Mouse (Mus musculus) adrenal gland, postnatal 4 days (tissue): ENCODE measurements around the gene Slco2a1. TPM values are rescaled to one million over a fixed set of nuclear protein-coding genes. Genes with fewer than 3 reads are reported as not detected.
"Not testable (repeated sequence)": the region's sequence is repeated elsewhere in the genome, so short reads cannot be mapped to it uniquely, and the experiment has no call there.

Source experiments
- DNase-seq, 2 experiments: peaks; one replicate each; pipeline ENCODE4 v3.0.0; 2021 to 2022; ENCODE audit warnings: low spot score in 2 of 2, mixed read lengths in 2 of 2
- total RNA-seq, 2 experiments: library from RNA; stranded (reverse); gene quantifications; 2 replicates each; pipeline ENCODE4 v1.2.3; 2021

Gene Slco2a1
- total RNA-seq, 2 experiments from 2014 or later, result 12.0 to 12.3 TPM

GRCm38 (mm10) chr9:103080211-103080610 lies 91.7 kb downstream of the Slco2a1 start:
- DNase-seq, result no peak

- no peak for DNase-seq
Observed at GRCm38 (mm10) chr9:103082246-103082975, 93.9 kb downstream of the Slco2a1 start.

DNA sequence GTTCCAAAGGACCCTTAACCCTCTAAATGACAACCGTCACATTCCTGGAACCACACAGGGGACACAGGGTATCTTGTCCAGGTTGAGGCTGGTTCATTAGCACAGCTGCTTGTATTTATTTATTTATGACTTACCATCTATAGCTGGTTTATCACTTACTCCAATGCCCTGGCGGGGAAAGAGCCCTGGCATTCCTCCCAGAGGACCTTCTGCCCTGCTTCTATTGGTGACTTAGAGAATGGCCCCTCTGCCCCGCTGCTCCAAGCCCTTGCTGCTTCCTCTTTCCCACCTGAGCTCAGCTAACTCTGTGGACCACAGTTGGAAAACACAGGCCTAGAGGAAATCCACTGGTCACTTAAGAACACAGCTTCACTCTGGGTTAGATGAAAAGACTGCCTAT lies 94.9 kb downstream of the Slco2a1 start:
- no peak for DNase-seq

DNA sequence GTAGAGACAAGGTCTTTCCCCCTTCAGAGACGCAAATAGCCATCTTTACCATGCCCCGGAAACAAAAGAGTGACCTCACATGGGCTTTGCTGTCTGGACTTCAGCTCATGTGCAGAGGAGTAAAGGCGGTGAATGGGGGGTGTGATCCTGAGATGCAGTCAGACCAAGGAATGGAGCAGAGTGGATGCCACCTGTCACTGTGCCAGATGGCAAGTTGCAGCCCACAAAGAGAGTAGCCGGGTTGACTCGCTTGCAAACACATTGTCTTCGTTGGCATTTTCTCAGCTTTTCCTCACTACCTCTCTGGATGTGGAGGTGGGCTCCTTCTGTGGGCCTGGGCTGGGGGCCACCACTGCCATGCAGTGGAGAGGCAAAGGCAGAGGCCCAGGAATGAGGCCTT lies 98.2 kb downstream of the Slco2a1 start:
- no peak for DNase-seq

- DNase-seq, result no peak
Observed at GRCm38 (mm10) chr9:103087301-103087700, 98.8 kb downstream of the Slco2a1 start.

DNA sequence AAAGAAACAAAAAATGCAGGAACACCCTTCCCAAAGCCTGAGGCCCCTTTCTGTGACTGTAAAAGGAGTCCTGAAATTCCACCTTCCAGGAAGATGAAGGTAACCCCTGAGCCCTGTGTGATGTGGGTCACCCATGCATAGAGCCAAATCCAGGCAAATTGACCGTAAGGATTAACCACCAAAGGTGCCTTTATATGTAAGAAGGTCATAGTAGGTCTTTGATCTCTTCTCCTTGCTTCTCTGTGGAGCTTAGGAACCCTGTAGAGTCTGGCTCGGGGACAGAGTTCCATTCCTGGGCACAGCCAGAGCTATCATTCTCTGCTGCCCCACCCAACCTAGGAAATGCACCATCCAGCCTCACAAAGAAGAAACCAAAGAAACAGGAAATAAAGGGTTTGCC lies 100.1 kb downstream of the Slco2a1 start:
- DNase-seq, result no peak

GRCm38 (mm10) chr9:103090116-103090875 lies 101.8 kb downstream of the Slco2a1 start:
- DNase-seq, result no peak

DNA sequence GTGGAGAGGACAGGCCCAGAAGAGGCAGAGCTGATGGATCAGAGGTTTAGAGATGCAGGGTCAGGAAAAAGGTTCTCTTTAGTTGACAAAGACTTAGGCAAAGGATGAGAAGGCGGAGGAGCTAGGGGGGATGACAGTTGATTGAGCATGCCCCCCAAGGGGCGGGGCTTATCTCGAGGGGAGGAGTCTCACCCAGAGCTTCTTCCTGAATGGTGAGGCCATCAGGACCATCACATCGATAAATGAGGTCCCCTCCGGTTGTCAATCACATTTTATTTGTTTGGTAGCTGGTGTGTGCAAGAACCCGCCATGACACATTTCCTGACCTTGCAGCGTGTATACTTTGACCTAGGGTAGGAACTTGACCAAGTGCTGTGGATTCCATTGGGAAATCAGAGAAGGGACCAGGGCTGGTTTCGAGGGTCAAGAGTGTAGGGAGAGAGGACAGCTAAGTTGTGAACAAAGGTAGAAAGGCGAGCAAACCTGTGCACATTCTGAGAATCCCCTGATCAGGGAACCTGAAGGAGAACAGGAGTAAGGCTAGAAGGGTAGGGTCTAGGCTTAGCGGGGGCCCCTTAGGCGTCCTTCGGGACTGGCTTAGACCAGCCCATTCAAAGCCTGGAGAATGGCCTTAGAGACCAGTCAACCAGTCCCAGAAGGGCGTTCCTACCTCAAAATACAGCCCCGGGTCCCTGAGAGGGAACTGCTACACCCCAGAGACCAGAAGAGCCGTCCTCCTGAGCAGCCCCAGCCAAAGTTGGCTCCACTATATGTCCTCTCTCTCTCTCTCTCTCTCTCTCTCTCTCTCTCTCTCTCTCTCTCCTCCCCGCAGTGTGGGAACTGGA lies 102.7 kb downstream of the Slco2a1 start:
- no peak for DNase-seq

GRCm38 (mm10) chr9:103092248-103092647 lies 103.7 kb downstream of the Slco2a1 start:
- DNase-seq, result peak; percentile 52 to 56

- DNase-seq, result no peak
Observed at GRCm38 (mm10) chr9:103093681-103094080, 105.2 kb downstream of the Slco2a1 start.

GRCm38 (mm10) chr9:103108341-103108798 lies 119.9 kb downstream of the Slco2a1 start:
- not testable (repeated sequence) for DNase-seq

GRCm38 (mm10) chr9:103108943-103109670 lies 120.6 kb downstream of the Slco2a1 start:
- no peak for DNase-seq

DNA sequence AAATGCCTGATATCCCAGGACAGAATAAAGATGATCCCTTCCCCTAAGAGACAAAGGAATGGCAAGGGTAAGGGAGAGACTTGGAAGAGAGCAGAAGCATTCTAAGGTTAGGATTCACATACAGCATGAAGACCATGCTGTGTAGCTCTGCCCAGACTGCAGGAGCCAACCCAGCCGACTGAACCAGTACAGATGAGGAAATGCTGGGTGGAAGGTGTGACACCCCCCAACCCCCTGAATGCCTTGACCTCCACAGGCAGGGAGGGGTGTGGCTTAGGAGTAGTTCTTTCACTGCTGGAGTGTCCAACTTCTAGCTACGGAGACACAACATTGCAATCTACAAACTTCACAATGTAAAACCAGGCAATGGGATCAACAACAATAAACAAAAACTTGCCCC lies 121.4 kb downstream of the Slco2a1 start:
- no peak for DNase-seq

- no peak for DNase-seq
Observed at GRCm38 (mm10) chr9:103110727-103111501, 122.4 kb downstream of the Slco2a1 start.

DNA sequence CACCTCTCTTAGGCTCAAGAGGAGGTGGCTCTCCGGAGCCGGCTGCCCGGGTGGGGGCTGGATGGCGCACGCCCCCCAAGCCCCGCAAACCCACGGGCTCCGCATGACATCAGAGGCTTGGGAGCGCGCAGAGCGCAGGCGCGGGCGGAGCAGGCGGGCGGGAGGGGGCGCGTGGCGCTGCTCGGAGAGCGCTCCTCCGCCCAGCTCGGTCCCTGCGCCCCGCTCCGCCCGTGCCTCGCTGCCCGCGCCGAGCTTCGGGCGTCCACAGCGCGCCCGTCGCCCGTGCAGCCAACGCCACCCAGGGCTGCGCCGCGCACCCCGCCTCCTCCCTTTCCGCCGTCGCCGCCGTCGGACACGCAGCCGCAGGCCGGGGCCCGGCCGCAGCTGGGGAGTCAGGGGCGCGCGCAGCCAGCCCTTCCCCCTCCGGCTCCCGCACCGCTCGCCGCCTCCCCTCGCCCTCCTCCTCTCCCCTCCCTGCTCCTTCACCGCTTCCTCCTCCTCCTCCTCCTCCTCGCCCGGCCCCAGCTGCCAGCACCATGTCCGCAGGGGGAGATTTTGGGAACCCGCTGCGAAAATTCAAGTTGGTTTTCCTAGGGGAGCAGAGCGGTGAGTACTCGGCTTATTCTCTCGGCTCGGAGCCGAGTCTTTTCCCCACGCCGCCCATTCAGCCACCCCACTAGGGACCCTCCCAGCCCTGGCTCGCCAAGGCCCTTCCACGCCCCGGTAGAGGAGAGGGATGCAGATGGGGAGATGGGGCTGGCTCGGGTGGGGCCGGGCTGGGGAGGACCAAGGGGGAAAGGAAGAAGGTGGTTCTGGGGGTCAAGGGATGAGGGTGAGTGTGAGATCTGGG lies 123.3 kb downstream of the Slco2a1 start, which contains the start of gene Rab6b:
Gene Rab6b, plus strand, starts transcription at position 167 of the 850 bp plus-strand sequence.
- no peak for DNase-seq

- DNase-seq, result no peak
Observed at GRCm38 (mm10) chr9:103112471-103113271, 124.2 kb downstream of the Slco2a1 start.

GRCm38 (mm10) chr9:103113351-103113750 lies 124.8 kb downstream of the Slco2a1 start:
- no peak for DNase-seq

DNA sequence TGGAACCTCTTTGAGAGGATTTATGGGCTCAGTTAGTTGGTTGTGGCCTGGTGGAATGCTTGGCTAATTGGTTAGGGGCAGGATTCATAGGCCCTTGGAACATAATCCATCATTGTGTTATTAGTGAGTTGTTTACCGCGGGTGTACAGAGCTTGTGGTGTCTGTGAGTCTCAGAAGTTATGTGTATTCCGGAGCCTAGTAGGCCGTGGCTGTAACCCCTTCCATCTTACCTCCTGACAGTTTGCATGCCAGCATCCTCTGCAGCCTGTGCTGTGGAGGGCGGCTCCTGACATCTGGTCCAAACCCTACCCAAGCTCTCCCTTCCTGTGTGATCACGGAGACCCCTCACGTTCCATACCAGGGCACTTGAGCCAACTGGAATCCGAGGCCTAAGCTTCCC lies 125.8 kb downstream of the Slco2a1 start:
- no peak for DNase-seq
